Mouse (Mus musculus): ENCODE results near the gene Map3k15.

DNA sequence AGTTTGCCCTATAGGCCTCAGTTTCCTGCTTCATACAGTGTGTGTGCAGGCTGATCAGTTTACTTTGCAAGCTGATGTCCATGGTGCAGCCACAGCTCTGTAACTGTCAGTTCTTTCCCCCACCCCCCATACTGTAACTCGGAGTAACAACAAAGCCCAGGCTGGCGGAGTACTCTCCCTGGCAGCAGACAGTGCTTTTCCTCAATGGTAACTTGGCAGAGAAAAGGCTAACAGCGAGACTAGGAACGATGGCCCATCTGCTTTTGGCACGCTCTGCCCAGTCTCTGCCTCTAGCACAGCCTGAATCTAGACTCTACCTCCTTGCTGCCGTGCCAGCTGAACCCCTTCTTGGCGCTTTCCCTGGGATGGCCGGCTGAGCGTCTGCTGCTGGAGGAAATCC, 24.3 kb upstream of the Map3k15 start:
- no peak for TF ChIP-seq CTCF (IDR thresholded peaks at IDR 0.05; ENCODE audit: borderline replicate concordance, extremely low read depth, insufficient read depth, insufficient read length)
- no peak for TF ChIP-seq POLR2A (IDR thresholded peaks at IDR 0.05; ENCODE audit: borderline replicate concordance, extremely low read depth, insufficient read depth, insufficient read length, poor library complexity, severe bottlenecking)

Measured in brain, embryonic 14.5 days (tissue).